Mouse (Mus musculus): ENCODE data around the gene Eef2k.

DNA sequence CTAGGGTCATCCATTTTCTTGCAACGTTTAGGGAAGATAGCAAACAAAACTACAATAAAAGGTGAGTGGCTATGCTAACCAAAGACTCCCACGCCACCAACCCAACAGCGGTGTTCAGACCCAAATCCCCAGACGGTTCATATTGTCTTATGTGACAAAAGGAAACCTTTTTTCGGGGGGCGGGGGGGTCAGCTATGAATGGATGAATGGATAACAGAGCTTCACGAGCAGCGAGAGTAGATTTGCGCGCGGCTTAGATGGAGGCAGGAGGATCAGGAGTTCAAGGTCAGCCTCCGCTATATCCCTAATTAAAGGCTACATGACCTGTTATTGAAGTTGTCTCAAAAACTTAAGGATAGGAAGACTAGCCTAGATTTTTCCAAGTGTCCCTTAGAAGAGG lies 6.3 kb upstream of the Eef2k start:
- TF ChIP-seq POLR2A (IDR thresholded peaks at IDR 0.05; ENCODE audit: control insufficient read depth, extremely low read depth, insufficient read depth, low read length, poor library complexity) (no peak), CTCF (IDR thresholded peaks at IDR 0.05; ENCODE audit: borderline replicate concordance, control insufficient read depth, extremely low read depth, insufficient read depth, low read length, poor library complexity) (no peak)

All from thymus, adult 2 months (tissue).